Comparison of ENCODE assay signal across 7 mouse cellular contexts in the genomic region with DNA sequence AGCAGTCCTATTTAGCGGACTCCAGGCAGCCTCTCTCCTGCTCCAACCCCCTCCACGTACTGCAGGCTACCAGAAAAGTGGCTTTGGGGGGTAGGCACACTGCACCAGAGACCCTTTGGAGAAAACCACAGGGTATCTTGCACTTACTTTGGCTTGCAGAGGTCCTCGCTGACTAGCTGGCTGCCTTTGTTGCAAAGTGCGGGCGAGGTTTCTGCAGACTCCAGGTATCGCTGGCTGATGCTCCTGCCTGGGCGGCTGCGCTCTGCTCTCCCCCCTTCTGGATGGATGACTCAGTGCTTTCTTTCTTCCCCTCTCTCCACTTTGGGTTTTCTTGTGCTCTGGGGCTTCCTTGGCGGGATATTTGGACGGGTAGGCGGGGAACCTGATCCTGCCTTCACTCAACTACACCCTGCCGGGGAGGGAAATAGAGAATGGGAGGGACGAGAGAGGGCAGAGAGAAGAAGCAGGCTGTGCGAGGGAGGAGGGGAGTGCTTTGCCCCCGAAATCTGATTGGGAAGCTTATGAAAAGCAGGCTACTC. TPM values are rescaled to one million over a fixed set of nuclear protein-coding genes. Genes with fewer than 3 reads are reported as not detected.
A peak's percentile ranks its signal among the peaks of the same experiment; 100 is the strongest.
DNase-seq lines count a peak whose midpoint lies in the region; ATAC-seq and TF ChIP-seq lines count a peak whose summit lies in the region.

Gene Ptn, minus strand, starts transcription at position 474 of the 539 bp plus-strand sequence.

- no peak for TF ChIP-seq CTCF in heart, postnatal 0 days (IDR thresholded peaks at IDR 0.05; ENCODE audit: low read depth)

- no peaks in the 10 kb centered on the region for H3K9me3 ChIP-seq in embryonic facial prominence, embryonic 13.5 days
- no peaks in the 10 kb centered on the region for H3K9me3 ChIP-seq in heart, postnatal 0 days (replicated peaks; ENCODE audit: control insufficient read depth, low read length)
- no peaks in the 10 kb centered on the region for H3K9me3 ChIP-seq in midbrain, embryonic 14.5 days (ENCODE audit: control insufficient read depth, low read length)

- ATAC-seq in embryonic facial prominence, embryonic 13.5 days (ENCODE audit: insufficient number of reproducible peaks, insufficient read depth, low FRiP score, low TSS enrichment, low read depth), result peak; percentile 87
- peak; percentile 63 for ATAC-seq in heart, postnatal 0 days (ENCODE audit: insufficient read depth, low read depth)
- ATAC-seq in midbrain, embryonic 14.5 days (ENCODE audit: low FRiP score, low TSS enrichment), result peak; percentile 78

- peak; percentile 43 for DNase-seq in R1 (ENCODE audit: low read depth, low spot score)
- DNase-seq in adrenal gland, postnatal 25 days, result peak; percentile 28
- peak; percentile 49 for DNase-seq in heart, postnatal 0 days (ENCODE audit: low spot score)
- DNase-seq in left cerebral cortex, adult 11 months (ENCODE audit: low spot score), result peak; percentile 72
- DNase-seq in midbrain, embryonic 14.5 days, result peak; percentile 81
- peak; percentile 6 for DNase-seq in urinary bladder, postnatal 25 days (ENCODE audit: low spot score)

- H3K4me3 ChIP-seq in embryonic facial prominence, embryonic 13.5 days, result peak within 1 kb of the TSS; percentile 68
- H3K4me3 ChIP-seq in heart, postnatal 0 days (ENCODE audit: low read depth, low read length), result peak within 1 kb of the TSS; percentile 62
- peak within 1 kb of the TSS; percentile 70 for H3K4me3 ChIP-seq in midbrain, embryonic 14.5 days (replicated peaks; ENCODE audit: low read depth, low read length)

- peak within 1 kb of the TSS; percentile 69 for H3K4me2 ChIP-seq in embryonic facial prominence, embryonic 13.5 days
- H3K4me2 ChIP-seq in heart, postnatal 0 days (ENCODE audit: low read depth, low read length), result peak within 1 kb of the TSS; percentile 85
- peak within 1 kb of the TSS; percentile 58 for H3K4me2 ChIP-seq in midbrain, embryonic 14.5 days (ENCODE audit: low read length)

- TF ChIP-seq EP300 in heart, postnatal 0 days (IDR thresholded peaks at IDR 0.05; ENCODE audit: low read depth), result no peak

- H3K36me3 ChIP-seq in embryonic facial prominence, embryonic 13.5 days, result peaks cover 9% of the 10 kb centered on the region
- no peaks in the 10 kb centered on the region for H3K36me3 ChIP-seq in heart, postnatal 0 days (replicated peaks; ENCODE audit: control insufficient read depth, insufficient read depth, low read length)
- H3K36me3 ChIP-seq in midbrain, embryonic 14.5 days (ENCODE audit: control insufficient read depth, insufficient read depth, low read length), result no peaks in the 10 kb centered on the region

- under 1% methylated on average over 15 of the region's 15 CpGs for WGBS in embryonic facial prominence, embryonic 13.5 days
- WGBS in heart, postnatal 0 days, result 3% methylated on average over 15 of the region's 15 CpGs
- WGBS in midbrain, embryonic 14.5 days, result under 1% methylated on average over 15 of the region's 15 CpGs

- no peaks in the 10 kb centered on the region for H3K27me3 ChIP-seq in embryonic facial prominence, embryonic 13.5 days
- H3K27me3 ChIP-seq in heart, postnatal 0 days (ENCODE audit: control insufficient read depth, insufficient read depth, low read length), result no peaks in the 10 kb centered on the region
- H3K27me3 ChIP-seq in midbrain, embryonic 14.5 days (ENCODE audit: control insufficient read depth, insufficient read depth, low read length), result no peaks in the 10 kb centered on the region

- H3K9ac ChIP-seq in embryonic facial prominence, embryonic 13.5 days, result peak within 1 kb of the TSS; percentile 85
- peak within 1 kb of the TSS; percentile 56 for H3K9ac ChIP-seq in heart, postnatal 0 days (replicated peaks; ENCODE audit: low read depth, low read length)
- peak within 1 kb of the TSS; percentile 74 for H3K9ac ChIP-seq in midbrain, embryonic 14.5 days (replicated peaks; ENCODE audit: low read length)

- H3K27ac ChIP-seq in embryonic facial prominence, embryonic 13.5 days, result peak within 1 kb of the TSS; percentile 95
- H3K27ac ChIP-seq in heart, postnatal 0 days (ENCODE audit: low read depth), result peak within 1 kb of the TSS; percentile 39; the same call in 1 of the 2 replicates
- peak within 1 kb of the TSS; percentile 83 for H3K27ac ChIP-seq in midbrain, embryonic 14.5 days (replicated peaks; ENCODE audit: low read depth, low read length)

- H3K4me1 ChIP-seq in embryonic facial prominence, embryonic 13.5 days, result peaks cover 32% of the 10 kb centered on the region
- H3K4me1 ChIP-seq in heart, postnatal 0 days (ENCODE audit: control insufficient read depth, insufficient read depth), result 0 out of 2 replicates have a peak, but pooled peaks cover 8% of the 10 kb centered on the region
- peaks cover 25% of the 10 kb centered on the region for H3K4me1 ChIP-seq in midbrain, embryonic 14.5 days (ENCODE audit: control insufficient read depth, insufficient read depth, low read length)

RNA-seq across cellular contexts. Expression of gene Ptn, which starts in this region (rescaled TPM):
- 48.5 and 67.4 TPM in 2 replicates for total RNA-seq in adrenal gland, postnatal 25 days (2021)
- 731 and 758 TPM in 2 replicates for polyA plus RNA-seq in embryonic facial prominence, embryonic 13.5 days (2015; fragmentation: Nextera tagmentation; extraction: Ambion mirVana)
- 28.3 and 51.3 TPM in 2 replicates for total RNA-seq in heart, postnatal 0 days (2014; rRNA removed; ENCODE audit: low replicate concordance)
- polyA plus RNA-seq in heart, postnatal 0 days (2015; fragmentation: Nextera tagmentation; extraction: Ambion mirVana), result 141 and 169 TPM in 2 replicates
- polyA plus RNA-seq in midbrain, embryonic 14.5 days (2014; fragmentation: Nextera tagmentation; extraction: Ambion mirVana), result 680 and 686 TPM in 2 replicates

Comparison
In these comparisons a context has a peak if more than half of its experiments do, and no peak if none do; other contexts are left out.
1. Peak in every context shown above with its lines: DNase-seq, ATAC-seq, H3K4me3 ChIP-seq and H3K27ac ChIP-seq.
2. DNase-seq: peak in every context shown above with its lines; median percentile 81 in midbrain, embryonic 14.5 days; 72 in left cerebral cortex, adult 11 months; 49 in heart, postnatal 0 days; 43 in R1; 28 in adrenal gland, postnatal 25 days; 6 in urinary bladder, postnatal 25 days.
3. H3K27ac ChIP-seq: peak in every context shown above with its lines; median percentile 95 in embryonic facial prominence, embryonic 13.5 days; 83 in midbrain, embryonic 14.5 days; 39 in heart, postnatal 0 days.